Mouse (Mus musculus) heart, embryonic 12.5 days (tissue): ENCODE data around the gene Zfp658. TPM values are rescaled to one million over a fixed set of nuclear protein-coding genes. Genes with fewer than 3 reads are reported as not detected.

Source experiments
- ATAC-seq: fragments of 200-750 bp; cut with Nextera tagmentation; 2 replicates; pipeline ENCODE4 v1.8.0; 2017; ENCODE audit warnings: moderate TSS enrichment, moderate library complexity; ENCODE audit not compliant: insufficient number of reproducible peaks, low FRiP score
- H3K27ac ChIP-seq: fragments of 300-500 bp; sonication (generic); 2 replicates; pipeline ENCODE4 v1.5.1; 2016; ENCODE audit warnings: mild to moderate bottlenecking, moderate library complexity; ENCODE audit not compliant: poor library complexity, severe bottlenecking
- H3K27me3 ChIP-seq: fragments of 300-500 bp; sonication (generic); replicated peaks from 2 replicates; pipeline ENCODE4 v1.6.1; 2016; ENCODE audit warnings: mild to moderate bottlenecking, moderate library complexity
- H3K36me3 ChIP-seq: fragments of 300-500 bp; sonication (generic); 2 replicates; pipeline ENCODE4 v1.6.1; 2016; ENCODE audit warnings: mild to moderate bottlenecking, moderate library complexity
- H3K4me1 ChIP-seq: fragments of 300-500 bp; sonication (generic); replicated peaks from 2 replicates; pipeline ENCODE4 v1.6.1; 2016; ENCODE audit warnings: mild to moderate bottlenecking
- H3K4me2 ChIP-seq: fragments of 300-500 bp; sonication (generic); 2 replicates; pipeline ENCODE4 v1.6.1; 2016; ENCODE audit warnings: mild to moderate bottlenecking, moderate library complexity
- H3K4me3 ChIP-seq: fragments of 300-500 bp; sonication (generic); 2 replicates; pipeline ENCODE4 v1.5.1; 2016; ENCODE audit warnings: mild to moderate bottlenecking
- H3K9ac ChIP-seq: fragments of 300-500 bp; sonication (generic); 2 replicates; pipeline ENCODE4 v1.6.1; 2016; ENCODE audit warnings: mild to moderate bottlenecking, moderate library complexity
- H3K9me3 ChIP-seq: fragments of 300-500 bp; sonication (generic); replicated peaks from 2 replicates; pipeline ENCODE4 v1.6.1; 2016; ENCODE audit warnings: mild to moderate bottlenecking, moderate library complexity
- WGBS: fragments of 180-500 bp; shearing (Covaris S2); methylation state at CpG from one replicate; pipeline ENCODE4 v1.1.7; 2016; 5-methylcytosine and 5-hydroxymethylcytosine counted together
- polyA plus RNA-seq: library from polyadenylated mRNA; unstranded; fragments of >200 nt; fragmentation: Nextera tagmentation; extraction: Ambion mirVana; gene quantifications from 2 replicates; pipeline ENCODE4 v1.2.1, GENCODE M21; 2016

The Zfp658 gene
- polyA plus RNA-seq, 1 experiment from 2014 or later = 1.5 TPM

DNA sequence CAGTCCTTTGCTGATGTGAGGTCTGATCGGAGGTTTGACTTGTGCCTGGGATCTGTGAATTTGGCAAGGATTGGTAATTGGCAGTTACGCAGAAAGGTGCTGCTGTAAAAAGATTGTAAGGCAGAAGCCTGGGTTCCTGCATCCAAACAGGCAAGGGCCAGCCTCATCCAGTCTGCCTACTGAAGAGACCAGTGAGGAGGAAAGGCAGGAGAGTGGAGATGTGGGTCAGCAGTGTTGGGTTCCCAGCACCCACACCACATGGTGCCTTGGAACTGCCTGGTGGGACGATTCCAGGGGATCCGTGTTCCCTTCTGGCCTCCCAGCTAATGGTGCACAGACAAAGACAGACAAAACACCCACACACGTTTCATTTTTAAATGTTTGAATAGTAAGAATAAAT is 18.5 kb downstream of the Zfp658 start:
- no peaks in the 10 kb centered on the region for H3K9me3 ChIP-seq
- ATAC-seq = no peak
- 62% methylated on average over 5 of the region's 5 CpGs for WGBS
- peaks cover 17% of the 10 kb centered on the region for H3K36me3 ChIP-seq
- peak overlapping the region; percentile 79 for H3K4me3 ChIP-seq
- H3K4me2 ChIP-seq = peak overlapping the region; percentile 77
- peak overlapping the region; percentile 85 for H3K9ac ChIP-seq
- H3K27ac ChIP-seq = no peak overlapping the region
- no peaks in the 10 kb centered on the region for H3K27me3 ChIP-seq
- H3K4me1 ChIP-seq = peaks cover 18% of the 10 kb centered on the region

DNA sequence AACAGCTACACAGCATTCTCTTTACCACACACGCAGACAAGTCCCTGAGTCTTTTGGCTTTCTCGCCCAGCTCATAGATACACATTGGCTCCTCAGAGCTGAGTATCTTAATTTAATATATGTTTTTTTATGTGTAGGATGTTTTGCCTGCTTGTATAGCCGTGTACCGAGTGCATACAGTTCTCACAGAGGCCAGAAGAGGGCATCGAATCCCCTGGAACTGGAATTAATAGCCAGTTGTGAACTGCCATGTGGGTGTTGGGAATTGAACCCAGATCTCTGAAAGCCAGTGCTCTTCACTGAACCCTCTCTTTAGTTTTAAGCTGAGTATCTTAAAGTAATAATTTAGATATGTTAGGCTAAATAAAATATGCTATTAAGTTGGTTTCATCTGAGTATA is 22.7 kb downstream of the Zfp658 start:
- ATAC-seq = no peak
- Histone ChIP-seq H3K9me3 (no peaks in the 10 kb centered on the region), H3K4me1 (peaks cover 18% of the 10 kb centered on the region), H3K27ac (no peak overlapping the region), H3K27me3 (no peaks in the 10 kb centered on the region), H3K4me3 (no peak overlapping the region), H3K9ac (no peak overlapping the region), H3K36me3 (peaks cover 58% of the 10 kb centered on the region), H3K4me2 (no peak overlapping the region)
- WGBS = 86% methylated on average over 5 of the region's 5 CpGs

DNA sequence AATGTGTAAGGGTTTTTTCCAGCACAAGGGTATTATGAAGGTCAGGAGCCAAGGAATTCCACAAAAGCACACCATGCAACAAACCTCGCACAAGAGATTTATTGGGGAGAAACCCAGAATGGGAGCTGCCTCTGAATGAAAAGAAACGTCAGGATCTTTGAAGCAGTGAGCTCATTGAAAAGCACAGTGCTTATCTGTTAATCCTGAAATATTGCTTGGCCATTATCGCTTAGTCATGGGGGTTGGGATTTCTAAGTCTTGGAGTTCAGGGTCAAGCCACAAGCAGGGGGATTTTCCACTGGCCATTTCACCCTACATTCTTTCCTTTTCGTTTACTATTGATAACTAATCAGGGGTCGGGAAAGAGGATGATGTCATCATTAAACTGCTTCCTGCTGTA is 39.8 kb downstream of the Zfp658 start:
- Histone ChIP-seq H3K27me3 (no peaks in the 10 kb centered on the region), H3K27ac (no peak overlapping the region), H3K4me3 (no peak overlapping the region), H3K4me2 (no peak overlapping the region), H3K9ac (no peak overlapping the region), H3K4me1 (peaks cover 6% of the 10 kb centered on the region), H3K9me3 (no peaks in the 10 kb centered on the region), H3K36me3 (no peaks in the 10 kb centered on the region)
- 27% methylated on average over 5 of the region's 5 CpGs for WGBS
- ATAC-seq = no peak

DNA sequence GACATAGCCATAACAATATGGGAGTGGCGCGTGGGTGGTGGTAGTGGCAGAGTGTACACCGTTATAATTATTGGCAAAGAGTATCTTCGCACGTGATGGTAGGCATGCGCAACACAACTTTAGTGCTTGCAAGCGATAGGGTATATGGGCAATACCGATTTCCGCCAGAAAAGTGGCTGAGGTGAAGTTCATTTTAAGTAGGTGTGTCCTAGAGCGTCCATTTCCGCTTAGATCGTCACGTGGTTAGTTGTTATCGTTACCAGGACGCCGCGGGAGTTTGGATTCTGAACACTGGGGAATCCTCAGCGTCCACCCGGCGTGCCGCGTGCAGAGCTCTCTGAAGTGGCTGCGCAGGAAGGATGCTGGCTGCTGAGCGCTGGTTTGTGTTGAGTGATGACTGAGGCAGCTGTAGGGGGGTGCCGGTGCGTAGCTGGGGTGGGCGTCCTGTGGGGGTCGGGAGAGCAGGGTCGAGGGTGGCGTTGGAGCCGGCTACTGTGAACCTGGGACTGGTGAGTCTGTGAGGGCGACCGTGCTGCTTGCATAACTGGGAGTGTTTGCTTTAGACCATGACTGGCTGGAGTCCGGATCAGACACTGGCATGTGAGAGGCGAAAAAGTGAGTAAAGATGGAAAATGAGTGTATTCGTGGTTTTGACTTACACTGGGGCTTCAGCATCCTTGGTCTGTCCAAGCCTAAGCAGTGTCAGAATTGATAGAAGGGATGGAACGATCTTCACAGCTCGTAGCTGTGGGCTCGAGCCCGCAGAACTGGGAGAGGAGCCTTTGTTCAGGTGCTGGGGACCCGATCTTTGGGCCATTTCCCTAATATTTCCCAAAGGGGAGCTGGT is 45.1 kb downstream of the Zfp658 start, which contains the start of gene Zfp819:
Gene Zfp819, plus strand, starts transcription at position 274 of the 847 bp plus-strand sequence.
- peak within 1 kb of the TSS; percentile 43 for H3K4me3 ChIP-seq
- H3K27me3 ChIP-seq = 0 out of 2 replicates have a peak, but pooled peaks cover 5% of the 10 kb centered on the region
- H3K4me2 ChIP-seq = peak within 1 kb of the TSS; percentile 71
- no peak within 1 kb of the TSS for H3K27ac ChIP-seq
- no peak within 1 kb of the TSS; the same call in 1 of the 2 replicates for H3K9ac ChIP-seq
- no peaks in the 10 kb centered on the region for H3K36me3 ChIP-seq
- WGBS = 13% methylated on average over 41 of the region's 41 CpGs
- no peaks in the 10 kb centered on the region for H3K9me3 ChIP-seq
- peak; percentile 68; the same call in 1 of the 2 replicates for ATAC-seq
- peaks cover 9% of the 10 kb centered on the region for H3K4me1 ChIP-seq

DNA sequence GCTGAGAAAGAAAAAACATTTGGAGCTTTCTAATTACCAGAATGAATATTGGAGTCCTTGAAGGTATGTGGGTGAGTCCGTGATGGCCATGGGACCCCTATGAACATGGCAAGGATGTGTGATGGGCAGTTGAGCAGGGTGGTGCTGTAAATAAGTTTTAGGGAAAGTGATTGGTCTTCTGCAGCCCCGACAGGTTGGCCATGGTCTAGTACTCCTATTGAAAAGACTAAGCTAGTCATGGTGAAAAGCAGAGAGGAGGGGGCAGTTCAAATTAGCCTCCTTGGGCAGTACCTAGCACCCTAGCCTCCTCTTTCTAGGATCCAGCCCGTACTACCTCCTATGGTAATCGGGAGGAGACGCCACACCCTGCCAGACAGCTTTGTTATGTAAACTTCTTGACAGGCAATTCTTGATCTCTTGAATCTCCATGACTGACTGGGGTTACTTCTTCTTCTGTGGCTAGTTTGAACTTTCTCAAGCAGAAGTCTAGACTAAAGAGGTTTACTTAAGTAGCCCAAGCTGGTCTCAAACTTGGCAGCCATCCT is 45.8 kb downstream of the Zfp658 start:
- no peak overlapping the region for H3K4me3 ChIP-seq
- 37% methylated on average over 5 of the region's 5 CpGs for WGBS
- no peak for ATAC-seq
- 0 out of 2 replicates have a peak, but pooled peaks cover 5% of the 10 kb centered on the region for H3K27me3 ChIP-seq
- H3K27ac ChIP-seq = no peak overlapping the region
- H3K9me3 ChIP-seq = no peaks in the 10 kb centered on the region
- H3K9ac ChIP-seq = no peak overlapping the region
- peaks cover 4% of the 10 kb centered on the region; the same call in 1 of the 2 replicates for H3K4me1 ChIP-seq
- no peaks in the 10 kb centered on the region for H3K36me3 ChIP-seq
- 0 out of 2 replicates have a peak overlapping the region, but pooled peaks have one; percentile 71 for H3K4me2 ChIP-seq

DNA sequence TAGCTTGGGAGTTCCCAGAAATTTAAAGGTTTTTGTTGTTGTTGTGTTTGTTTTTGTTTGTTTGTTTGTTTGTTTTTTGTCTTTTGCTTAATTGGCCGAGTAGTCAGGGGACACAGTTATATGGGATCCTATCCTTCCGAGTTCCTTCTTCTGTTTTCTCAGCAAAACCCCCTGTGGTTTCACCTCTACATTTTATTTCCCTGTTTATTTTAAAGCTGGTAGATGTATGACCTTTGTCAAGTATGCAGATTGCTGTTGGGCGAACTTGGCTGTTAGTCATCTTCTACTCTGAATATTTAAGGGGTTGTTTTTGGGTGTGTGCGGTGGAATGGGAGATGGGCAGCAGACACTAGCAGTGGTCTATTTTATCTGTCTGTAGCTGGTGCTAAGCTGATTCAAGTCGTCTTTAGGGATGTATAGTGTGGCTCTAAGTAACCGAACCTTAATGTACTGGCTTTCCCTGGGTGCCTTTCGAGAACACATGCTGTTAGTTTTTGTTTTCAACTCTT is 46.3 kb downstream of the Zfp658 start:
- Histone ChIP-seq H3K4me3 (no peak overlapping the region), H3K9me3 (no peaks in the 10 kb centered on the region), H3K27me3 (0 out of 2 replicates have a peak, but pooled peaks cover 5% of the 10 kb centered on the region), H3K27ac (no peak overlapping the region), H3K4me2 (no peak overlapping the region), H3K36me3 (no peaks in the 10 kb centered on the region), H3K4me1 (peaks cover 4% of the 10 kb centered on the region; the same call in 1 of the 2 replicates), H3K9ac (no peak overlapping the region)
- no peak for ATAC-seq
- WGBS = 64% methylated on average over 7 of the region's 7 CpGs

DNA sequence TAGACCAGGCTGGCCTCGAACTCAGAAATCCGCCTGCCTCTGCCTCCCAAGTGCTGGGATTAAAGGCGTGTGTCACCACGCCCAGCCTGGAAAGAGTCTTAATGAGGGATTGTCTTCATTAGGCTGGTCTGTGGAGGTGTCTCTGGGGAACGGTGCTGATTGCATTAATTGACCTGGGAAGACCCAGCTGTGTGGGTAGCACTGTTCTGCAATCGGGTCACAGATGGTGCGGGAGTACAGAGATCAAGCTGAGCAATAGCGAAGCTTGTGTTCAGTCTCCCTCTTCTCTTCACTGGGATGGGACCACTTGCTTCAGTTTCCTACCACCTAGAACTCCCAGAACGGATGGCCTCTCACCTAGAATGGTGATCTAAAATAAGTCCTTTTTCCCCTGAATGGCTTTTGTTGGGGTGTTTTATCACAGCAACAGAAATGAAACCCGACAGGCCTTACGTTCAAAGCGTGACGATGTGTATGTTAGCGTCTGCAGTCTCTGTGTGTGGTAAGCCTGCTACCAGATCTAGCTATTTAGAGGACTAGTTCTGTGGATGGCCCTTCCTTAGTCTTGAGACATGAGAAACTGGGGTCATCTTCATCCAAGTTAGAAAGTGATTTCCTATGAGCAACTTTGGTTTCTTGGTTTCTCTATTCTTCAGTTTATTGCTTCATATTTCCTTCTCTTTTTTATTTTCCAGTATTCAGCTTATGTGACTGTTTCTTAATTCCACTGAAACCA is 51.9 kb downstream of the Zfp658 start:
- Histone ChIP-seq H3K27ac (no peak overlapping the region), H3K9ac (no peak overlapping the region), H3K4me2 (no peak overlapping the region), H3K36me3 (no peaks in the 10 kb centered on the region), H3K4me1 (no peaks in the 10 kb centered on the region), H3K4me3 (no peak overlapping the region), H3K9me3 (no peaks in the 10 kb centered on the region), H3K27me3 (no peaks in the 10 kb centered on the region)
- no peak for ATAC-seq
- WGBS = 84% methylated on average over 14 of the region's 14 CpGs

DNA sequence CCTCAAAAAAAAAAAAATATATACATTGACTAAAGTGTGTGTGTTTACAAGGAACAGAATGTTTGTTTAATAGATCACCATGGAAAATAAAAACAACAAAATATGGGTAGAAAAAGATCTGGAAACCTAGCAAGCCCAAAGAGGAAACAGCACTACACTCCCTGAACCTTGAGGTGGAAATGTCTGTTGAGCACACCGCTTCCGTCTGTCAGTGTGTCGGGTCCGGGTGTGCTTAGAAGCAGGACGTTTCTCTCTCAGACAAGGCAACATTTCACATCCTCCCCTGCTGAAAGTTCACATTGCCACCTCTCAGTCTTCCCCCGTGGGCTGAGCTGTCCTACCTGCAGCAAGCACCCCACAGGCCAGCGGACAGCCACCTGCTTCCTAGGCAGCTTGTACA is 60.9 kb downstream of the Zfp658 start:
- no peaks in the 10 kb centered on the region for H3K9me3 ChIP-seq
- no peaks in the 10 kb centered on the region for H3K36me3 ChIP-seq
- H3K4me3 ChIP-seq = no peak overlapping the region
- 66% methylated on average over 7 of the region's 7 CpGs for WGBS
- ATAC-seq = no peak
- H3K27me3 ChIP-seq = no peaks in the 10 kb centered on the region; the same call in 1 of the 2 replicates
- no peaks in the 10 kb centered on the region for H3K4me1 ChIP-seq
- no peak overlapping the region for H3K27ac ChIP-seq
- H3K4me2 ChIP-seq = no peak overlapping the region
- no peak overlapping the region for H3K9ac ChIP-seq

DNA sequence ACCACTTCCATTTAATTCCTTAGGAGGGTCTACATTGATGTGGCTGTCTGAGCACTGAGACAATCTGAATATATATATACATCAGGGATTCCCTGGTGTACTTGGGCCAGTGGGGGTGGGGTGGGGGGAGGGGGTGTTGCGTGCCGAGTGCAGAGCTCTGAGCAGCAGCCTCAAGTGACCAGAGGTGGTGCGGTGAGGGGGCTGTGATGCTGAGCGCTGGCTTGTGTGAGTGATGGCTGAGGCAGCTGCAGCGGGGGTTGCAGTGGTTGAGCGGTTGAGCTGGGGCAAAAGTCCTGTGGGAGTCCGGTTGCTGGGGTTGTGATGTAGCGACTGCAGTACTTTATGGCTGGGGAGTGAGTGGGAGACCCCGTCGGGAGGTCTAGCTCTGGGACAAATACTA is 61.8 kb downstream of the Zfp658 start:
- H3K36me3 ChIP-seq = no peaks in the 10 kb centered on the region
- no peaks in the 10 kb centered on the region for H3K4me1 ChIP-seq
- H3K4me2 ChIP-seq = no peak overlapping the region
- 16% methylated on average over 10 of the region's 10 CpGs for WGBS
- no peak overlapping the region for H3K27ac ChIP-seq
- no peak for ATAC-seq
- H3K9me3 ChIP-seq = no peaks in the 10 kb centered on the region
- H3K27me3 ChIP-seq = no peaks in the 10 kb centered on the region; the same call in 1 of the 2 replicates
- no peak overlapping the region for H3K4me3 ChIP-seq
- no peak overlapping the region for H3K9ac ChIP-seq
